Mouse (Mus musculus): ENCODE results near the gene AC109138.7. TPM values are rescaled to one million over a fixed set of nuclear protein-coding genes. Genes with fewer than 3 reads are reported as not detected.

AC109138.7 gene
- total and polyA plus RNA-seq, 2 experiments from 2014 or later: not detected

DNA sequence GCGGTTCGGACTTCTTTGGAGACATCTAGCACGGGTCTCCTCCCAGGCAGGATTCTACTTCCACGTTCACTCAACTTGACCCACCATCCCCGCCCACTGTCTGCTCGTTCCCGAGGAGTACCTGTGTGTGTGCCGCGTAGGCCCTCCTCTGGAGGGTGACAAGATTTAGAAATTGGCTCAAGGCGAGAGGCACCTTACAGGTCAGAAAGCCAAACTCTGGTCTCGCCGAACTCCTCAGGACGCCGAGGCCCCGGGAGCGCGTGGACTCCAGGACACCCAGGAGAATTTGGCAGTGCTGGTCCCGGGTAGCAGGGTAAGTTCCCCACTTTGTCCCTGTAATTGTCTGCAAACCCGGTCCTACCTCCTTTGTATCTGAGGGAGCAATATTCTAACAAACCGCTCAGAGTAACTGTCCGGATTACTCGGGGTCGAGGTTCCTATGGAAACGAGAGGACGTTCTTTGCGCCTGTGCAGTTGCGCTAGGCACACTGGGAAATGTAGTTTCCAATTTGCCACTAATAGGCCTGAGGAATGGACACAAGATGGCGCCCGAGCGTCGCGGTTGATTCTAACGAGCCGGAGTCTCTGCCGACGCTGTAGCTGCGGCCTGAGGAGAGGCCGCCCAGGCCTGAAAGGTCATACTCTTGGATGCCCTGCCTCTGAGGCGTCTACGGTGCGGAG is 43.2 kb downstream of the AC109138.7 start:
- no peaks in the 10 kb centered on the region for H3K36me3 ChIP-seq (ENCODE audit: insufficient read depth, low read length)
- no peaks in the 10 kb centered on the region for H3K27me3 ChIP-seq (ENCODE audit: insufficient read depth, low read length)
- ATAC-seq (peak; percentile 91), DNase-seq (ENCODE audit: low spot score) (peak; percentile 99)
- H3K9me3 ChIP-seq (ENCODE audit: low read length): no peaks in the 10 kb centered on the region
- H3K9ac ChIP-seq (replicated peaks; ENCODE audit: low read length): peak overlapping the region; percentile 61
- peak; percentile 95 for TF ChIP-seq CTCF (IDR thresholded peaks at IDR 0.05; ENCODE audit: low read depth)
- no peaks in the 10 kb centered on the region for H3K4me1 ChIP-seq (ENCODE audit: insufficient read depth, low read length)
- peak overlapping the region; percentile 69 for H3K4me3 ChIP-seq (ENCODE audit: low read length)
- WGBS: 1% methylated on average over 41 of the region's 41 CpGs
- H3K27ac ChIP-seq: peak overlapping the region; percentile 38; the same call in 1 of the 2 replicates
- H3K4me2 ChIP-seq (ENCODE audit: low read depth, low read length): peak overlapping the region; percentile 94

DNA sequence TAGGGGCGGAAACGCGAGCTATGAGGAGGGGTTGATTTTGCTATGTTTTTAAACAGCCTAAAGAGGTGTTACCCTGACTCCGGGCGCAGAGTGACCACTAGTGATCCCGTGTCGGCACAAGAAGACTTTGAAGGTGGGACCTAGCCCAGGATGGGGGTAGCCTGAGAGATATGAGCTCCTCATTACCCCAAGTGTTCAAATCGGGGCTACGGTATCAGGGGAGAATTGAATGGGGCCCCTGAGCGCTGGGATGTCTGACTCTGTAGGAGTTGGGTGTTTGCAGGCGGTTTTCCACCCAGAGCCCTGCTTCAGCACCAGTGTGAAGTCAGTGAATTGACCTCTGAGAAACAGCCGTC is 43.7 kb downstream of the AC109138.7 start:
- DNase-seq (ENCODE audit: low spot score) (no peak), ATAC-seq (peak; percentile 60)
- Histone ChIP-seq H3K4me1 (ENCODE audit: insufficient read depth, low read length) (no peaks in the 10 kb centered on the region), H3K9me3 (ENCODE audit: low read length) (no peaks in the 10 kb centered on the region), H3K36me3 (ENCODE audit: insufficient read depth, low read length) (no peaks in the 10 kb centered on the region), H3K9ac (replicated peaks; ENCODE audit: low read length) (peak overlapping the region; percentile 47), H3K4me3 (ENCODE audit: low read length) (peak overlapping the region; percentile 69), H3K4me2 (ENCODE audit: low read depth, low read length) (peak overlapping the region; percentile 94), H3K27me3 (ENCODE audit: insufficient read depth, low read length) (no peaks in the 10 kb centered on the region), H3K27ac (0 out of 2 replicates have a peak overlapping the region, but pooled peaks have one; percentile 26)
- 14% methylated on average over 12 of the region's 12 CpGs for WGBS
- no peak for TF ChIP-seq CTCF (IDR thresholded peaks at IDR 0.05; ENCODE audit: low read depth)

DNA sequence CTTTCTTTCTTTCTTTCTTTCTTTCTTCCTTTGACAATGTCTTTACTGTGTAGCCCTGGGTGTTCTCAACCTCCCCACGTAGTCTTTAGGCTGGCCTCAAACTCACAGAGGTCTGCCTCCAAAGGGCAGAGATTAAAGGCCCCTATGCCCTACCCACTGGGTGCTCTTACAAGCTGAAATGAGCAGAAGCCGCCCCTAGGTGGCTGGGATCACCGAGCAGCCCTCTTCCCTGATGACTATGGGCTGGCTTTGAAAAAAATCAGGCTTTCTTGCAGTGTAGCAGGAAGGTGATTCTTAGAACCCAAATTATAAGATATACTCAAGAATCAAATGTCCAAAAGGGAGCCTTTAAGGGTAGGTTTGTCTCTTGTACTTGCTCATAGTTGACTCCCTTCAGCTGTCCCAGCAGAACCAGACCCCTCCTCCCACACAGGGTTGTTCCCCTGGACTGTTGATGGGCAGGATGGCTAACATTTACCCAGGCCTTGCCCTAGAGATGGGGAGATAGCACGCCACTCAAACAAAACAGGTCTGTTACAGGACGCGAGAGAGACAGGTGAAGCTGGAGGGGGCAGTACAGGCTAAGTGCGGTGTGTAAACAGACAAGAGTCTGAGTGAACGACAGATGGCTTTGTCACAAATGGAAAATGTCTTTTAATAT is 47.0 kb downstream of the AC109138.7 start:
- no peaks in the 10 kb centered on the region for H3K4me1 ChIP-seq (ENCODE audit: insufficient read depth, low read length)
- no peak overlapping the region for H3K4me3 ChIP-seq (ENCODE audit: low read length)
- TF ChIP-seq CTCF (IDR thresholded peaks at IDR 0.05; ENCODE audit: low read depth): peak; percentile 18; the same call in 1 of the 2 replicates
- H3K9me3 ChIP-seq (ENCODE audit: low read length): no peaks in the 10 kb centered on the region
- H3K27me3 ChIP-seq (ENCODE audit: insufficient read depth, low read length): no peaks in the 10 kb centered on the region
- H3K4me2 ChIP-seq (ENCODE audit: low read depth, low read length): no peak overlapping the region
- H3K27ac ChIP-seq: no peak overlapping the region
- H3K9ac ChIP-seq (replicated peaks; ENCODE audit: low read length): no peak overlapping the region
- H3K36me3 ChIP-seq (ENCODE audit: insufficient read depth, low read length): no peaks in the 10 kb centered on the region
- DNase-seq (ENCODE audit: low spot score) (peak; percentile 22), ATAC-seq (no peak)
- WGBS: 61% methylated on average over 8 of the region's 8 CpGs

DNA sequence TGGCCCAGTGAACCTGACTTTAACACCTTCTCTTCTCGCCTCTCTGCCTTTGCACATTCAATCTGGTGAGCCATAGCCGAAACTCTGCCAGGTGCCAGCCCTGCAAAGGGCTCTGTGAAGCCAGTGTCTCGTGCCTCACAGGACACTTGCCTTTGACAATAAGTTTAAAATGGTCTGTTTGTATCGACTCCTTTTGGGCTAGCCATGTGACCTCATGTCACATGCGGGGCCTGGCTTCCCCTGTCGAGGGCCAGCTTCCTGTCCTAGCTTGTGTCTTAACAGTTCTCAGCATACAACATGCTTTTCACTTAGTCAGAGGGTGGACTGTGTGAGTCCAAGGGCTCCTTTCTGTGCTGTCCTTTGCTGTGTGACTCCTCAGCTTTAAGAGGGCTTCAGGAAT is 48.6 kb downstream of the AC109138.7 start:
- no peak for ATAC-seq
- Histone ChIP-seq H3K4me3 (ENCODE audit: low read length) (no peak overlapping the region), H3K27me3 (ENCODE audit: insufficient read depth, low read length) (no peaks in the 10 kb centered on the region), H3K36me3 (ENCODE audit: insufficient read depth, low read length) (no peaks in the 10 kb centered on the region), H3K9ac (replicated peaks; ENCODE audit: low read length) (no peak overlapping the region), H3K27ac (no peak overlapping the region), H3K4me1 (ENCODE audit: insufficient read depth, low read length) (no peaks in the 10 kb centered on the region), H3K4me2 (ENCODE audit: low read depth, low read length) (no peak overlapping the region), H3K9me3 (ENCODE audit: low read length) (no peaks in the 10 kb centered on the region)
- DNase-seq (ENCODE audit: low spot score): no peak
- TF ChIP-seq CTCF (IDR thresholded peaks at IDR 0.05; ENCODE audit: low read depth): no peak
- WGBS: 75% methylated on average over 6 of the region's 6 CpGs

DNA sequence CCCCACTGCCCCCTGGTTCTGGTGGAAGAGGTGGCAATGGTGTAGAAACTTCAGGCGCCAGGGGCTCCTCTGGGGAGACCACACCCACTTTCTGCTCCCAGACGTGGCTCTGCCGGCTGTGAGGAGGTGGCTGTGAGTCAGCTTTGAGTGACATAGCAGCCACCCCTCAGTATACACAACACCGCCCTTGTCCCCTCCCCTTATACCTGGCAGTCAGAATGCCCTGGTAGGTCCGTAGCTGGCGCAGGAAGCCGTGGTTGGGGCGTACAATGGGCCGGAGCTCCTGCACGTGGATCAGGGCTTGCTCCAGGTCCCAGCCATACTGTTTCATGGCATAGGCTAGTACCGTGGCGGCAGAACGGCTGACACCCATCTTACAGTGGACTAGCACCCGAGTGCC is 49.5 kb downstream of the AC109138.7 start:
- no peaks in the 10 kb centered on the region for H3K9me3 ChIP-seq (ENCODE audit: low read length)
- TF ChIP-seq CTCF (IDR thresholded peaks at IDR 0.05; ENCODE audit: low read depth): no peak
- H3K4me2 ChIP-seq (ENCODE audit: low read depth, low read length): no peak overlapping the region
- ATAC-seq (no peak), DNase-seq (ENCODE audit: low spot score) (no peak)
- H3K4me3 ChIP-seq (ENCODE audit: low read length): no peak overlapping the region
- no peak overlapping the region for H3K9ac ChIP-seq (replicated peaks; ENCODE audit: low read length)
- no peaks in the 10 kb centered on the region for H3K27me3 ChIP-seq (ENCODE audit: insufficient read depth, low read length)
- H3K27ac ChIP-seq: no peak overlapping the region
- H3K36me3 ChIP-seq (ENCODE audit: insufficient read depth, low read length): no peaks in the 10 kb centered on the region
- 0 out of 2 replicates have a peak, but pooled peaks cover 4% of the 10 kb centered on the region for H3K4me1 ChIP-seq (ENCODE audit: insufficient read depth, low read length)
- WGBS: 74% methylated on average over 14 of the region's 14 CpGs

DNA sequence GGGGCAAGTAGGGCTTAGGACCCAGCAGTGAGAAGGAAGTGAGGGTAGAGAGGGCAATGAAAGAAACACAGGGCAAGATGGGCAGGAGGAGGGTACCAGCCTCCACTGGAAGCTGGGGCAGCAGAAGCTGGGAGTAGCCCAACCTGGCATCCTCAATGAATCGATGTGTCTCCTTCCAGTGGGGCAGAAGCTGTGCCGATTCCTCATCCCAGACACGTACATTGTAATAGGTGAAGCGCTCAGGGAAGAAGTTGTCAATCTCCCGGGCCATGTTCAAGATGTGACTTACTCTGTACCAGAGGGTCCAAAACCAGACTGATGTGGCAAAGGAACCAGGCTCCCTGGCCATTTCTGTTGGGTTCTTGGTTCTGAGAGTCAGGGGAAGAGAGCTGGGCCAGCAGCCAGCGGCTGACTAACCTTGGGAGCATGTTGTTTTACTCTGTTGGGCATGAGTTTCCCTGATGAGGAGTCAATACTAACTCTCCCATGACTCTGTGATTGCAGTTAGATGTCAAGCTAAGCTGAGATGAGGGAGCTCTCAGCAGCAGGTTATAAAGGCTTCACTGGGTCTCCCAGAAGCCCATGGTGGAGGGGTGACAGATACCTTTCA is 50.1 kb downstream of the AC109138.7 start:
- Histone ChIP-seq H3K4me1 (ENCODE audit: insufficient read depth, low read length) (peaks cover 6% of the 10 kb centered on the region; the same call in 1 of the 2 replicates), H3K27me3 (ENCODE audit: insufficient read depth, low read length) (no peaks in the 10 kb centered on the region), H3K9me3 (ENCODE audit: low read length) (no peaks in the 10 kb centered on the region), H3K4me2 (ENCODE audit: low read depth, low read length) (no peak overlapping the region), H3K27ac (no peak overlapping the region), H3K9ac (replicated peaks; ENCODE audit: low read length) (no peak overlapping the region), H3K4me3 (ENCODE audit: low read length) (no peak overlapping the region), H3K36me3 (ENCODE audit: insufficient read depth, low read length) (no peaks in the 10 kb centered on the region)
- DNase-seq (ENCODE audit: low spot score): no peak
- ATAC-seq: no peak
- WGBS: 90% methylated on average over 6 of the region's 6 CpGs
- no peak for TF ChIP-seq CTCF (IDR thresholded peaks at IDR 0.05; ENCODE audit: low read depth)
